Mouse (Mus musculus) kidney, postnatal 25 days (tissue): ENCODE results near the gene Rsbn1.
A peak's percentile ranks its signal among the peaks of the same experiment; 100 is the strongest.

Experiments
- DNase-seq, 2 experiments: peaks; one replicate each; pipeline ENCODE4 v3.0.0; 2021; ENCODE audit warnings: mixed read lengths in 2 of 2

Gene Rsbn1

DNA sequence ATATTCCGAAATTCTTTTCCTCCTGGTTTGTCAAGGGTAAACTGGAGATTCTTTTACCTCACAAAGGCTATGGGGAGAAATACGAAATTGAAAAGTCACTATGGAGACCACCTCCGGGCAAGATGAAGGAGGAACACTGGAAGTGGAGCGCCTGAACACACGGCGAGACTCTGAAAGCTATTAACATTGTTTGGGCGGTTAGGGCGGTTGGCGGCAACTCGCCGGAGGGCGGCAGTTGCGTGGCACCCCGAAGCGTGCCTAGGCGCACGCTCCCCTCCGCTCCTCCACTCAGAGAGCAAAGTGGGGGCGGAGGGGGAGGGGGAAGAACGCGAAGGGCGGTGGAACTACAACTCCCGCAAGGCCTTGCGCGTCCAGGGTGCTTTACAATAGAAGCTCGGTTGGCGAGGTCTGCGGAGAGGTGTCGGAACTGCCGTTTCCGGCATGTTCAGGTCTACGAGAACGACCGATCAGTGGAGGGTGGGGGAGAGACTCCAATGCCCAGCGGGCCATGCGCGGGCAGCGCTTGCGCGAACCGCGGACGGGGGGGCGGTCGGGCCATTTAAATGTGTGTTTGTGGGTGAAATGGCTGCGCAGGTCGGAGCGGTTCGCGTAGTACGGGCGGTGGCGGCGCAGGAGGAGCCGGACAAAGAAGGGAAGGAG is at the start of gene Rsbn1:
Gene Rsbn1, plus strand, starts transcription at position 111 of the 660 bp plus-strand sequence.
- peak; percentile 97 to 100 for DNase-seq

DNA sequence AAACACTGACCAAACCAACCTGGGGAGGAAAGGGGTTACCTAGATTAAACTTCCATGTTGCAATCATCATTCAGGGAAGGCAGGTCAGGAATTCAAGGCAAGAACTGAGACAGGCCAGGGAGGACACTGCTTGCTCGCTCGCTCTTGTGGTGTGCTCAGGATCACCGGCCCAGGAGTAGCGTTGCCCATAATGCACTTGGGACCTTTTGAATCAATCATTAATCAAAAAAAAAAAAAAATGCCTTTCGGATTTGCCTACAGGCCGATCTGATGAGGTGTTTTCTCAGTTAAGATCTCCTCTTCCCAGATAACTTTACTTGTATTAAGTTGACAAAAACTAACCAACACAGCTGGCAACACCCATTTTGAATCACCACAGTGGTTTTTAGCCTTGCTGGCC is 49.7 kb upstream of the Rsbn1 start:
- DNase-seq: peak; percentile 25 to 57

DNA sequence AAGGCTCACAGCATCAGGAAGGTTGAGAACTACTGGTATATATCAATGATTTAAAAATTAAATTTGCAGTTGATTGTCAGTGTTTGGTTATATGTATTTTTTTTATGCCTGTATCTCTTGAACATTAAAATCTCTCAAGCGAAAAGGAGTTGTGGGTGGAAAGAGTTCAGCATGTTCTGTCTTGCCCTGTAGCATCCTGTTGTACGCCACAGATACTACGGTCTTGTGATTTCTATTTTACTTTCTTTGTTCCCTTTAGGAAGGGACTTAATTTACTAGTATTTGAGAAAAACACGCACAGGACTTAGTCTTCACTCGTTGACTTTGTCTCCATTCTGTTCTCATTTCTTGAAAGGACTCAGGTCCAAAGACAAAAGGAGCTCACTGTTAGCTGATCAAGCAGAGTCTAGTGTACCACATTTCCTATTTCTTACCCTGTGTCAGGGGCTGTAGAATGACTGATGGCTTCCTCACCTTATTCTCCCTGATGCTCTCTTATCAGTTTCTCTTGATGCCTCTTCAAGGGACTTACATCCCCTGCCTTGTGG is 46.4 kb upstream of the Rsbn1 start:
- DNase-seq: no peak

DNA sequence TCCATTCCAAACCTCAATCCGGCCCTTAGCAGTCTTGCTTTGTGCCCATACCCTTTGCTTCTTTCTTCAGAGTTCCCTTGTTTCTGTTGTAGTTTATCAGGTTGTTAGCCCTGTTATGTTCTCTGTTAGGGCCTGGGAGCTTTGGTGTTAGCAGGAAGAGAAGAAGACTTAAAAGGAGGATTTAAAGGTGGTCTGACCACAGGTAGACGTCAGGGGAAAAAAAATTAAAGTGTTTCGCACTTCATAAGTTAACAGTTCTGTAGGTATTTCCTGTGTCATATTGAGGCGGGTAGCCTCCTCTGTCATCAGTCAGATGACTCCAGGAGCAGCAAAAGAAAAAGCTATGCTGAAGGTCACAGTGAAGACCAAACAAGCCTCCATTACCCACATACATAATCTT is 45.9 kb upstream of the Rsbn1 start:
- DNase-seq: no peak

DNA sequence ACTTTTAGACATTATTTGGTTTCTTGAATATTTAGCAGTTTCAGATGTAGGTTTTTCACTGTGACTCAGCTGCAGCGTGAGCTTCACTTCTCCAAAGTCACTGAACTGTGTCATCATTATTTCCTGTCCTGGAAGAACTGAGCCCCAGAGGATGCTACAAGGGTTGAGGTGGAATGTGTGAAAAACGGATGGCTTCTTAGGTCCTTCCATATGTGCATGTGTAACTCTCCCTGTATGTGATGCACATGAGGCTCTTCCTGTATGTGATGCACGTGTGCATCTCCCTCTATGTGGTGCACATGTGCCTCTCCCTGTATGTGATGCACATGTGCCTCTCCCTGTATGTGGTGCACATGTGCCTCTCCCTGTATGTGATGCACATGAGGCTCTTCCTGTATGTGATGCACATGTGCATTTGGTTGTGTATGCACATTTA is 41.2 kb upstream of the Rsbn1 start:
- DNase-seq: no peak

DNA sequence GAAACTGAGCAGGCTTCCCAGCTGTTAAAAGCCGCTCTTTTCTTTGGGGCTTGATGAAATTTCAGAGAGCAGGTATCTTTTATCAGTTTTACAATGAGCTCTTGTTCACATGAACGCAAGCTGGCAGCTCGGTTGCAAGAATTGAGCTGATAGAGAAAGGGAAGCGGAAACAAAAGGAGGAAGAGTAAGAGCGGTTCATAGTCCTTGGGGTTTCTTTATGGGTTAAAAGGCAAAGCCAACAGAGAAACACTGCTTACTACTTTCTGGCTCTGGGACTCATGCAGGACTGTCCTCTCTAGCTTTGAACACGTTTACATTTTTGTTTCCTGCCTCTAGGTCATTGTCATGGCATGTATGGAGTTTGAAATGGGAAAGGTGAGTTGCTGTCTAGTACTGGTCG is 39.6 kb upstream of the Rsbn1 start:
- no peak for DNase-seq

DNA sequence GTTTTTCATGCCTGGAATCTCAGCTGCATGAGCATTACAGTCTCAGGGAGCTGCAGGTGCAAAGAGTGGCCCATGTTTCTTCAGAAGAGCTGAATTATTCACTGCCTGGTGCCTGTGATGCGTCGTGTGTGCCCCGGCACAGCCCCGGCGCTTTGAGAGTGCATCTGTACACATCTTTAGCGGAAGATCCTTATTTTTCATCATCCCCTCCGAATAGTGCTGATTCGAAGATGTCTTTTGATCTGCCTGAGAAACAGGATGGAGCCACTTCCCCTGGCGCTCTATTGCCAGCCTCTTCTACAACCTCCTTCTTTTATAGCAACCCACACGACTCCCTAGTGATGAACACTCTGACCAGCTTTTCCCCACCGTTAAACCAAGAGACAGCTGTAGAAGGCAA is 28.0 kb upstream of the Rsbn1 start:
- DNase-seq: no peak

DNA sequence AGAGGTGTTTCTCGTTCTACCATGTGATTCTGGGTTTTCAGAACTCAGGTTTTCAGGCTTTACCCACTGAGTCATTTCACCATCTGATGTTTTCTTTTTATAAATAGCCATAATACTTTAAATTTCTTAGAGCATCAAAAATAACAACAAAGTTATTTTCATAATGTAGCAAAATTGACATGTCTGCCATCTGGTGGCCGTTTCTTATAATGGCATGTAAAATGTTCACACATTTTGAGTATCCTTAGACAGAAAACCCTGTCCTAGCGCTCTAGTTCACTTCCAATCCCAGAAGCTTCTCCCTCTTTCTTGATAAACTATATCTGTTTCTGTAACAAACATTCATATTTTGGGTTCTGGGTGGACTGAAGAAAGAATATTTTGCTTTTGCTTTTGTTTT is 26.3 kb upstream of the Rsbn1 start:
- DNase-seq: peak in 1 of 2 experiments; percentile 72

DNA sequence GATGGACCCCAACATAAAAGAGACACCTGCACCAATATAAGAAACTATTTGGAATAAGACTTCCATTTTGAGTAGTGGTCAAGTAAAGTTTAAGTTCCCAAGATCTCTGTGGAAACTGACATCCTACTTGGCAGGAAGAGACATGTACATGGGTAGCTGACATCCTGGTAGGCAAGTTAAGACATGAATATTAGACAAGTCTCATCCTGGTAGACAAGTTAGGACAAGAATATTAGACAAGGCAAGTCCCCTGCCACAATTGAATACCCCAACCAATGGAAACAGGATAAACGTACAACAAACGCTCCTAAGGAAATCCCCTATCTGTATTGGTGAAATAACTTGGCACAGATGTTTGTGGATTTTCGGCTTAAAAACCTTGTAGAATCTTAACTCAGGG is 20.5 kb upstream of the Rsbn1 start:
- DNase-seq: no peak

DNA sequence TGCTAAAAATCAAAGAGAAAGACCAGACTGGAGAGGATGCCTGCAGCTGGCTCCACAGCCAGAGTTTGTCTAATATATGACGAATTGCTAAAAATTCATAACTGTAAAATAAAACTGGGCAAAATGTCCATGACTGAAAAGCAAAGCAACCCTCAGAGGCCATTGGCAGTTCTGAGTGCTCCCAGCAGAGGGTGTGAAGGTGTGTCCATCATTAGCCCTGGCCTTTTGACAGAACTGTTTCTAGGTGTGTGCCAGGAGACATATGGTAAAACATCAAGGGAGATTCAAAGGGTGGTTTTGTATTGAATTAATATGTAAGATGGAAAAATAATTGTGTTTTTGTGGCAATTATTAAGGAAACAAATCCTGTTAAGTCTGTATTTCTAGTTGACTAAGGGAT is 9.2 kb upstream of the Rsbn1 start:
- peak in 1 of 2 experiments; percentile 47 for DNase-seq

DNA sequence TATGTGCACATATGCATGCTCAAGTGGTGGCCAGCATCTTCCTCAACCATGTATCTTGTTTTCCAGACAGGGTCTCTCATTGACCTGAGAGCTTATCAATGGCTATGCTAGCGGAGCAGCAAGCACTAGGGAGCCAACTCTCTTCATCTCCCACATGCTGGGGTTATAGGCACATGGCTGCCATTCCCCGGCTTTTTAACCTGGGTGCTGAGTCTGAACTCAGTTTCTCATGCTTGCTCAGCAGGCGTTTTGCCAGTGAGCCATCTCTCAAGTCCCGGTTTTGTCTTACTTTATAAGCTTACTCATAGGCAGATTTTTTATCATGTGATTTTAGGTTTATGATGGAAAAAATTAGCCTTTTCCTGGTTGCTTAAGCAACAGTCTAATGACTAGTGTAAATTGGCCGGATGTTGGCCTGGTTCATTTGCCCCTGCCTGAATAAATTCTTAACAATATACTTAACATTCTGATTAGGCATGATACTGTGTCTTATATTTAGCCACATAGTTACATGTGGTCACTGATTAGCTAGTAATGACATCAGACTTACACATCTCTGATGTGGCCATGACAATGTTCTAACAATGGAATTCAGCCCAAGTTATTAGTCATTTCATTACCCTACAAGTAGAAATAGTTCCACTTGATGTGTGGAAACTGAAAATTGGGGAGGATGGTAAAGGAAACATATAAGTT is 6.4 kb upstream of the Rsbn1 start:
- no peak for DNase-seq

DNA sequence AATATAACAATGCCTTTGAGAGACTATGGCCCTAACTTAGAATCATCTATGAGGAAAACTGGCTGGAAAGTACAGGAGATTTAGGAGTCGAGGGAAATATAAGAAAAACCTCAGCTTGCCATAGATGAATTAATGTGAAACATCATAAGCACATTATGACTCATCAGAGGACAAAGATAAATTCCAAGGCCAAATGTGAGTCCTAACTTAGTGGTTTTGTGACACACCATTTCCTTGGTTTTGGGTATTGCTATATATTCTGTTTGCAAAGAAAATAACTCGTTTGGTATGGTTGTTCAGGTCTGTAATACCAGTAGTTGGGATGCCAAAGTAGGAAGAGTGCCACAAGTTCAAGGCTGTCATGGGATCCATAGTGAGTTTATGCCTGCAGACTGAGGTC is 5.1 kb upstream of the Rsbn1 start:
- no peak for DNase-seq

DNA sequence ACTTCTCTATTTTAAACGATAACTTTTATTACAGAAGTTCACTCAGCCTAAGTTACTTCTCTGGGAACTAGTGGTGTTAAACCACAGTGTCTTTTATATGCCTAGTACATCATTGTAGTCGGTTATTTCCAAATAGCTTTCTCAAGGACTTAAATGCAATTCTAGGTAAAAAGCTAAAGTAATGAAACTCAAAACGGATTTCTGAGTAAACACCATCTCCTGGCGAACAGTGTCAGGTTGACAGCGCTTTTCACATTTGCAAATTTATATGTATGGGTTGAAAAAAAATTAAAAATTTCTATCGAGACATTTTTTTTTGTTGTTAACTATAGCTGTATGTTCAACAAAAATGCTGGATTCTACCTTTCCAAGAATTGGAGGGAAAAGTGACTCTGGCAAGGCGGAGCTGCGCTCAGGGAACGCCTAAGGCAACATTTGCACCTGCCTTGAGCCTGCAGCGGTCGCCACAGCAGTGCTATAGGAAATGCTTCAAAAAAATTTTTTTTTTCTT is 414 bp upstream of the Rsbn1 start:
- peak; percentile 35 to 48 for DNase-seq

DNA sequence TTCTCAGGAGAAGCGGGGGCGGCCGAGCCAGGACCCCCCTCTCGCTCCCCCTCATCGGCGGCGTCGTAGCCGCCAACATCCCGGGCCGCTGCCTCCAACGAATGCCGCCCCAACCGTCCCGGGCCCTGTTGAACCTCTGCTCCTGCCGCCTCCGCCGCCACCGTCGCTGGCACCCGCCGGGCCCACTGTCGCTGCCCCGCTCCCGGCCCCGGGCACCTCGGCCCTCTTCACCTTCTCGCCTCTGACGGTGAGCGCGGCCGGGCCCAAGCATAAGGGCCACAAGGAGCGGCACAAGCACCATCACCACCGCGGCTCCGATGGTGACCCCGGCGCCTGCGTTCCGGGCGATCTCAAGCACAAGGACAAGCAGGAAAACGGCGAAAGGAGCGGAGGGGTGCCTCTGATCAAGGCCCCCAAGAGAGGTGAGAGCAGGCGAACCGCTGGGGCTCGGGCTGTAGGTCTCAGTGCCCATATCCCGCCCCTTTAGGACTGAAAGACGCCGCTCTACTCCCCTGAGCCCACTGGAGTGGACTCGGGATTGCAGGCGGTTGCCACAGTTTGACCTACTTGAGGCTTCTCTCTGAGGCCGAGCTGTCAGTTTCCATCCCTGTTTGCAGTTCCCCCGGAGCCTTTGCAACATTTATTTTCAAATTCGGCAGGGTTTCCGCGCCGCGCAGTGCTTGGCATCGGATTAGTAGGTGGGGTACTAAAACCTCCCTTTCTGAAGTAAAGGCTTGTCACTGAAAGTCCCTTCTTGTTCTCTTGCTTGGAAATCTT is 1.0 kb downstream of the Rsbn1 start:
- peak; percentile 47 to 73 for DNase-seq

DNA sequence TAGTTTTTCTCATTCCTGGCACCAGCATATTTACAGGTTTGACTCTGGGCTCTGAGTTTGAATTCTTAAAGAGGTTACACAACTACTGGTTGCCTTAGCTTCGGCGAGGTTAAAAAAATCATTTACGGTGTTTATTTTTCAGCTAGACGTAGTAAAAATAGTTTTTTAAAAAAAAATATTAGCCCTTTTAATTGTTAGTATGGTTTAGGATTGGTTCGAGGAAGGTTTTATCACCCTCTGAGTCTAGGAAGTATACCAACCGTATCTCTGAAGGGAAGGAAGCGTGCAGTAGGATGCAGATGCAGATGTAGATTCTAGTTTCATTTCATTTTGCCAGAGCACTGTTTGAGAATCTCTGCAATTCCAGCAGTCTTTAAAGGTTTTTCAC is 1.6 kb downstream of the Rsbn1 start:
- DNase-seq: no peak

DNA sequence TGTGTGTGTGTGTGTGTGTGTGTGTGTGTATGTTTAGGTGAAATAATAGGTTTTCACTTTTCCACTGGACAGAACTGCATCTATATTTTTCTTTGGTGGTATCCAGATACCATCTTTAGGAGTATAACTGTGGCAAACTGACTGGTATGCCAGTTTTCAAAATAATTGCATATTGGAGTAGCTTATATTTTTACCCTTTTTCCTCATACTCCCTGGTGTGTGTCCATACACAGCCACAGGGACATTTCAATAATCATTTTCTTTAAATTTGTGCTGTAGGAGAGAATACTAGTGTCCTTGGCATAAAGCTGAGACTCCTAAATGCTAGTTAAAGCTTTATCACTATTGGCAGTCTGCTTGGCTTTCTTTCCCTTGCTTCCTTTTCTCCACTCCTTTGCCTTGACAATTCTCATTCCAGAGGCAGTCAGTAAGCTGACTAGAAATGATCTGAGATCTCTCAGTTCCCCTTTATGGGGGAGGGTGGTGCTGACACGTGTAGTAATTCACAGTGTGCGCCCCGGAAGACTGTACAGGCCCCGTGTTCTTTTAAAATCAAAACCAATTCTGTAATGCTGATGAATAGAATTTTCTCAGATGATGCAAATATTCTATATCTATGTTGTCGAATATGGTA is 2.4 kb downstream of the Rsbn1 start:
- DNase-seq: no peak

DNA sequence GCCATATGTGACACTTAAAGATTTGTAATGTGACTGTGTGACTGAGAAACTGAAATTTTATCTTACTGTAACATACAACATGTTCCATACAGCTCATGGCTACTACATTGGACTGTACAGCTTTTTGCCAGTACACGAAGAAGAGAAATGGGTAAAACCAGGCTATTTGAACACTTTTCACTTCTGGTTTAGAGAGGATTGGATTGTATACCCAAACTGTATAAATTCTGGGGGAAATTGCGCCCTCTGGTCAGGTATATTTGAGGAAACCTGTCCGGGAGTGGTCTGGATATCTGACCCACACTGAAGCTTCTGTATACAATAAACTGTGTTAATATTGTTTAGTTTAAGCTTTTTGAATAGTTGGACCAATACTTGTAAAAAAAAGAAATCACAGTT is 2.9 kb downstream of the Rsbn1 start:
- DNase-seq: no peak

DNA sequence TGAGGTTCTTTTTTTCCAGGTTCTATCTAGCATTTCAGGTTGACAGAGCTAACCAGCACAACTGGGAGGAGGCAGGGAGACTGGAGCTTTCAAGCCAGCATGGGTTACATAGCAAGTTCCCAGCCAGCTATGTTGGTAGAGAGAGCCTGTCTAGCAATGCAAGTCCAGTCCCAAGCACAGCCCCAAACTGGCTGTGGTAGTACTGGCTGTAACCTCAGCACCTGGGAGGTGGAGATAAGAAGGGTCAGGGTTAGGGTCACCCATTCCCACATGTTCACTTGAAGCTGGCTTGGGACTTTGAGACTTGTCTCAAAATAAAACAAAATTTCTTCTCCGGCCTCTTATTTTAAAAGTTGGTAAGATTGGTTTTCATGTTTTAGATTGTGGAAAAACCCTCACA is 6.2 kb downstream of the Rsbn1 start:
- DNase-seq: no peak

DNA sequence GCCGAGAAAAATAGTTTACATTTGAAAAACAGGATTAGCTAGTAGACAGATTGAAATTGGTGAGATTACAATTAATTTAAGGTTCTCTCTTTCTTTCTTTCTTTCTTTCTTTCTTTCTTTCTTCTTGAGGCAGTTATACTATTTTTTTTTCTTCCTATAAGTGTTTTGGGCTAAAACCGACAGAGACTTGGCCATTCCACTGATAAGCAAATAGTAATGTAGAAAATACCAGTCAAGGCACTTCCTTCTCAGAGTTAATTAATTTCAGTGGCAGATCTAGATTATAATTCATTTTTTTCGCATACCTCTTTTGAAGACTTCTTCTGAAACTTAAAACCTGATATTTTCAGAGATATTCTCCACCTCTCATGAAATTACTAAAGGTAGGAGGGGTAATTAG is 11.4 kb downstream of the Rsbn1 start:
- DNase-seq: no peak

DNA sequence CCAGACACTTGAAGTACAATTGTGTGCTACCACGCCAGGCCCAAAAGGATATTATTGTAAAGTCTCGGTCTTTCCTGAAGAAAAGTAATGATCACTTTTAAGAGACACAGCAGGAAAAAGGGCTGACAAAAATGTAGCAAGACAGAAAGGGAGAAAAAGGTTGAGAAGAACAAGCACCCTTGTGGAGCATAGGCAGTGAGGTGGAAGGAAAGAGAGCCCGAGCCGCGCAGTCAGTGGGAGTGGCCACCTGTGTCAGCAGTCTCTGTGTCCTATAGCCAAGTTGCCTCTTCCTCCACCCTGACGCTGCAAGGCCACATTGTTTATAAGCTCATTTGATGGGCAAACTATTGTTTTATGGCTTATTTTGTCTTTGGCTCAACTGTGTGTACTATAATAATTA is 13.6 kb downstream of the Rsbn1 start:
- peak in 1 of 2 experiments; percentile 37 for DNase-seq

DNA sequence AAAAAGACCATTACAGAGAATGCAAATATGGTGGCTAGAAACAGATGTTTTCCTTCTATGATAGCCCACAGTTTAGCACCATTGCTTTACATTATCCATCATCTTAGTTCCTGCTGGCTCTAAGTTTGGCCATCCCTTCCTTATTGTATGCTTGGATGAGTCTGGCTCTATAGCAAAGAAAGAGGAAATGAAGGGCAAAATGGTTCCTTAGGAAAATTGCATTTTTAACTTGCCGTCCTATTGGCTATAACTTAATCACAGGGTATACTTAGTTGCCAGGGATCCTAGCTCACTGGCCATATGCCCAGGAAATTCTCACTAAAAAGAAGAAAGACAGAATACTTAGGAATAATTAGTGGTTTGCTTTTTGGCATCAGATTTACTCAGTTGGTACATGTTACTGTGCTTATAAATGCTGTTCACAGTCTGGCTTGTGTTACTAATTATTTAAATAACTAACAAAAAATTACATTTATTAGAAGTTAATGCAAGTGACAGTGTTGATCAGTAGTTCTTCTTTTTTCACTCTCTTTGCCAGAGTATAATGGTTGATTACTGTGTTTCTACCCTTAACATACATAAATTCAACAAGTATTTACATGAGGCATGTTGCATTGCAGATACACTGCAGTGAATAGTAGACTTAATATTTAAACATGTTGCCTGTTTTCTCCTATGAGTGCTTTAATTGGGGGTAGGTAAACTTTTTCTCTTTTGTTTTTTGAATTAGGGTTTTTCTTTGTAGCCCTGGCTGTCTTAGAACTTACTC is 31.1 kb downstream of the Rsbn1 start:
- DNase-seq: no peak

DNA sequence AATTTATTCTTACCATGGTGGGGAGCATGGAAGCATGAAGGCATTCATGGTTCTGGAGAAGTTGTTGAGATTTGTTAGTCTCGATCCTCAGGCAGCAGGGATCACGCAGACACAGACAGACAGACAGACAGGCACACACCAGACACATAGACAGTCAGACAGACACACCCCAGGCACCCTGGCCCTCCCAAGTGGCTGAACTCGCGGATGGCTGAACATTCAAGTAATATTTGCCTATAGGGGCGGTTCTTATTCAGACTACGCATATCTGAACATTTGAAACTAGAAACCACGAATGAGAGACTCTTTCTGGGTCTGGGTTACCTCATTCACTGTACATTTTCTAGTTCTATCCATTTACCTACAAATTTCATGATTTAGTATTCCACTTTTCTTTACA is 34.7 kb downstream of the Rsbn1 start:
- no peak for DNase-seq
